Mouse (Mus musculus) testis, adult 2 months (tissue): ENCODE measurements around the gene G0s2. TPM values are rescaled to one million over a fixed set of nuclear protein-coding genes. Genes with fewer than 3 reads are reported as not detected.
A peak's percentile ranks its signal among the peaks of the same experiment; 100 is the strongest.

ENCODE experiments used
- H3K27ac ChIP-seq: fragments of 200-500 bp; 2 replicates; pipeline ENCODE4 v1.5.1; 2012; ENCODE audit warnings: low read depth, low read length; ENCODE audit not compliant: control insufficient read depth, insufficient read depth
- H3K27me3 ChIP-seq: fragments of 200-500 bp; 2 replicates; pipeline ENCODE4 v1.6.1; 2012; ENCODE audit warnings: mild to moderate bottlenecking, low read length, moderate library complexity; ENCODE audit not compliant: control insufficient read depth, insufficient read depth
- H3K36me3 ChIP-seq: fragments of 200-500 bp; 2 replicates; pipeline ENCODE4 v1.6.1; 2012; ENCODE audit warnings: mild to moderate bottlenecking, low read length; ENCODE audit not compliant: control insufficient read depth, insufficient read depth
- H3K4me1 ChIP-seq: fragments of 200-500 bp; 2 replicates; pipeline ENCODE4 v1.6.1; 2012; ENCODE audit warnings: low read length; ENCODE audit not compliant: control insufficient read depth, insufficient read depth
- H3K4me3 ChIP-seq: fragments of 200-500 bp; 2 replicates; pipeline ENCODE4 v1.5.1; 2012; ENCODE audit warnings: low read depth, mild to moderate bottlenecking, low read length, moderate library complexity, mixed read lengths; ENCODE audit not compliant: control insufficient read depth
- CTCF ChIP-seq: fragments of 200-500 bp; IDR thresholded peaks from 2 replicates; pipeline ENCODE4 v1.5.1; 2012; ENCODE audit warnings: low read depth, mild to moderate bottlenecking, inconsistent platforms, low read length, moderate library complexity; ENCODE audit not compliant: control insufficient read depth, insufficient read depth, insufficient replicate concordance
- POLR2A ChIP-seq: fragments of 200-500 bp; IDR thresholded peaks from 2 replicates; pipeline ENCODE4 v1.6.1; 2012; ENCODE audit warnings: low read depth, mild to moderate bottlenecking, inconsistent platforms, low read length, moderate library complexity; ENCODE audit not compliant: control insufficient read depth
- polyA plus RNA-seq: library from polyadenylated mRNA; depleted of rRNA; stranded (reverse); fragments of >200 nt; gene quantifications from 2 replicates; pipeline ENCODE4 v1.2.3, GENCODE M21; 2012

G0s2 gene
- polyA plus RNA-seq, 1 experiment: 8.5 TPM

DNA sequence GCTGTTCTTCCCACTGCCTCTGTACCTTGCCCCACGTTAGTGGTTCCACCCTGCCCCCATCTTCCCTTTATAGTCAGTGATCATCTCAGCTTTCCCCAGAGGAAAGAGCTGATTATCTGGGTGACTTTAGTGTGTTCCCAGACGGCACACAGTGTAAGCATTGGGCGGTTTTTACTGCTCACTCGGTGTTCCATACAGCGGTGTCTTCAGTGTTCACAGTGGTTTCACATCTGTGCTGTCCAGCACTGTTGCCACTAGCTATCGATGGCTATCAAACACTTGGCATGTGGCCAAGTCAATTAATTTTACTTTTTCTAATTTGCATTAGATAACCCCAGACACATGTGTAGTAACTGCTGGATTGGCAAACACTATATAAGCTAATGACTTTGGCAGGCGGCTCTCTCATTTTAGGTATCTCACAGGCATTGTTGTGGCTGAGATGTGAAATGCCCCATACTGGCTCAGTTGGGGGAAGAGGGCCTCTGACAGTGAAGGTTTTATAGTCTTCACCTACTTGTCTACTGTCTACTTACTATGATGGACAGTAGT lies 11.3 kb upstream of the G0s2 start:
- H3K27ac ChIP-seq: no peak overlapping the region
- H3K4me3 ChIP-seq: no peak overlapping the region
- TF ChIP-seq POLR2A: no peak
- no peak for TF ChIP-seq CTCF
- H3K4me1 ChIP-seq: no peaks in the 10 kb centered on the region
- H3K36me3 ChIP-seq: no peaks in the 10 kb centered on the region
- no peaks in the 10 kb centered on the region for H3K27me3 ChIP-seq

DNA sequence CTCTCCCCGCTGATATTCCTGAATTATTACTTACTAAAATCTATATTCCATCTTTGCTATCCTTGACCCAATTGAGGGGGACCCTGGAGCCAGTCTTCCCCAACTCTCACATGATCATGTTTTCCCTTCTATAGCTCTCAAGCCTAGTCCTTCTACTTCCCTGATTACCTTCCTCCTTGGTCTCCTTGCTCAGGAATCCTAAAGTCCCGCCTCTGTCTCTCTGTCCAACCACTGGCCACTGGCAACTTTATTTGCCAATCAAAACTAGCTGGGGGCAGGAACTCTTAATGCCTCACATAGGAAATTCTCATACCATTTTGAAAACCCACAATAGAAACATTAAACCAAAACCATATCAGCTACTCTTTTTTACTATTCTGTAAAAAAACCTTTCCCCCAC lies 8.3 kb upstream of the G0s2 start:
- Histone ChIP-seq H3K27ac (no peak overlapping the region), H3K36me3 (no peaks in the 10 kb centered on the region), H3K4me1 (no peaks in the 10 kb centered on the region), H3K27me3 (no peaks in the 10 kb centered on the region), H3K4me3 (no peak overlapping the region)
- TF ChIP-seq CTCF: no peak
- TF ChIP-seq POLR2A: no peak

GRCm38 (mm10) chr1:193279492-193279891 lies 6.5 kb upstream of the G0s2 start:
- no peaks in the 10 kb centered on the region for H3K27me3 ChIP-seq
- no peaks in the 10 kb centered on the region for H3K4me1 ChIP-seq

GRCm38 (mm10) chr1:193278414-193279045 lies 5.5 kb upstream of the G0s2 start:
- Histone ChIP-seq H3K27me3 (no peaks in the 10 kb centered on the region), H3K4me3 (no peak overlapping the region), H3K36me3 (no peaks in the 10 kb centered on the region), H3K27ac (no peak overlapping the region), H3K4me1 (no peaks in the 10 kb centered on the region)
- TF ChIP-seq POLR2A (no peak), CTCF (no peak)

More at GRCm38 (mm10) chr1:193279492-193279891, 6.5 kb upstream of the G0s2 start:
- Histone ChIP-seq H3K4me3 (no peak overlapping the region), H3K27ac (no peak overlapping the region), H3K36me3 (no peaks in the 10 kb centered on the region)
- no peak for TF ChIP-seq POLR2A
- no peak for TF ChIP-seq CTCF

DNA sequence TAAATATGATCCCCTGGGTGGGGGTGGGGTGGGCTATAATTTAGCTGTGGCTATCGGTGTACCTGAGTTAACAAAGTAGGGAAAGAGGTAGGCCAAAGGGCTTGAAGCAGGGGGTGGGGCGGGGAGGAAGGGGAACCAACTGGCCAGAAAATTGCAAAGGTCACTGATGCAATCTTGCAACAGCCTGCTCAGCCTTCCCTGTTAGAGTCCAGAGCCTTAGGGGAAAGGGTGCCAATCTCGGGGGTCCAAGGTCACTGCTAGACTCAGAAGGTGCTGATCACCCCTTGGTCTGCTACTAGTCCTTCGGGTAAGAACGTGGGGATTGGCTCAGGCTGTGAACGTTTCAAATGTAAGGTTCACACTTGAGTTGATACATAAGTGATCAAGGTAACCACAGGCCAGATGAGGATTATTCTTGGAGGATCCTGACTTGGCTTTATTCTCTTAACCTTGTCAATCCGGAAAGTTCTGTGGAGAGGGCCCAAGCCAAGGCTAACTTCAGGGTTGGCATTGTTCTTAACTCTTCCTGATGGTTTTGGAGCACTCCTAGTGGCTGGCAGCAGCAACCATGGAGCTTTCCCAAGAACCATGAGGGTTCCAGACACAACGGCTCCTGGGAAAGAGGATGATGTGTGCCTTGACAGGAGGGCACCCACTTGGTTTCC lies 1.5 kb upstream of the G0s2 start:
- no peak overlapping the region for H3K27ac ChIP-seq
- peaks cover 9% of the 10 kb centered on the region for H3K4me1 ChIP-seq
- H3K4me3 ChIP-seq: no peak overlapping the region
- H3K27me3 ChIP-seq: no peaks in the 10 kb centered on the region
- no peaks in the 10 kb centered on the region for H3K36me3 ChIP-seq
- TF ChIP-seq CTCF: no peak
- TF ChIP-seq POLR2A: no peak

GRCm38 (mm10) chr1:193272137-193272915 lies 691 bp downstream of the G0s2 start:
- Histone ChIP-seq H3K36me3 (no peaks in the 10 kb centered on the region), H3K27me3 (no peaks in the 10 kb centered on the region), H3K4me3 (peak overlapping the region; percentile 76), H3K27ac (peak overlapping the region; percentile 87), H3K4me1 (peaks cover 9% of the 10 kb centered on the region)
- TF ChIP-seq CTCF (no peak), POLR2A (no peak)
